Mouse (Mus musculus): ENCODE data around the gene Rora.

DNA sequence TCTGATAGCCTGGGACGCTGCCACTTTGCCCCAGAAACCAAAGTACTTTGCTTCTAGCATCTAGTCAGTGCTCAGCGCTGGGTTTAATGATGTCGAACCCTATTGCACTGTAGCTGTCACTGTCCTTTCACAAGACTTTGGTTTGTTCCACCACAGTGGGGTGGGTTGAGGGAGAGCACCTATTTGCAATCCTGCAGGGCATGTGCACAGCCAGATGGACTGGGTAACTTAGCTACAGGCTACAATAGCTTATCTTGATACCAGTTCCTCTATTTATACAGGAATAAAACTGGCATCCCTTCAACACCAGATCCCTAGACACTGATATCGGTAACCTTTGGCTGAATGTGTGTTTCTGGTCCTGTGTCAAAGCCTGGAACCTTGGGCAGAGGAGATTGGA lies 366.8 kb downstream of the Rora start:
- no peak for TF ChIP-seq TCF12 (IDR thresholded peaks at IDR 0.05; ENCODE audit: insufficient read depth, poor library complexity, severe bottlenecking)
- no peak for TF ChIP-seq POLR2A (IDR thresholded peaks at IDR 0.05; ENCODE audit: insufficient read length, low read depth)
